Mouse (Mus musculus): ENCODE data around the gene Ubqln4. TPM values are rescaled to one million over a fixed set of nuclear protein-coding genes. Genes with fewer than 3 reads are reported as not detected.

The Ubqln4 gene
- total RNA-seq, 2 experiments from 2014 or later, result 143 to 147 TPM

- DNase-seq (ENCODE audit: low spot score in 2 of 2), result no peak
Measured at GRCm38 (mm10) chr3:88523027-88523426, 30.5 kb upstream of the Ubqln4 start.

- no peak for DNase-seq (ENCODE audit: low spot score in 2 of 2)
Measured at GRCm38 (mm10) chr3:88525021-88525420, 28.5 kb upstream of the Ubqln4 start.

GRCm38 (mm10) chr3:88526157-88527131 is 27.1 kb upstream of the Ubqln4 start:
- DNase-seq (ENCODE audit: low spot score in 2 of 2), result peak; percentile 80 to 82

GRCm38 (mm10) chr3:88527565-88527964 is 26.0 kb upstream of the Ubqln4 start:
- no peak for DNase-seq (ENCODE audit: low spot score in 2 of 2)

- no peak for DNase-seq (ENCODE audit: low spot score in 2 of 2)
Measured at GRCm38 (mm10) chr3:88528646-88529045, 24.9 kb upstream of the Ubqln4 start.

GRCm38 (mm10) chr3:88529204-88530000 is 24.2 kb upstream of the Ubqln4 start:
- DNase-seq (ENCODE audit: low spot score in 2 of 2), result no peak

GRCm38 (mm10) chr3:88530082-88530864 is 23.3 kb upstream of the Ubqln4 start:
- no peak for DNase-seq (ENCODE audit: low spot score in 2 of 2)

GRCm38 (mm10) chr3:88531348-88532298 is 21.9 kb upstream of the Ubqln4 start:
- DNase-seq (ENCODE audit: low spot score in 2 of 2), result peak; percentile 84 to 90

- DNase-seq (ENCODE audit: low spot score in 2 of 2), result no peak
Measured at GRCm38 (mm10) chr3:88532299-88532674, 21.3 kb upstream of the Ubqln4 start, which contains the start of gene Mex3a. TSS of gene Mex3a (plus strand) at chr3:88532395.

- DNase-seq (ENCODE audit: low spot score in 2 of 2), result peak in 1 of 2 experiments; percentile 16
Measured at GRCm38 (mm10) chr3:88532689-88533511, 20.7 kb upstream of the Ubqln4 start.

- no peak for DNase-seq (ENCODE audit: low spot score in 2 of 2)
Measured at GRCm38 (mm10) chr3:88533706-88534105, 19.9 kb upstream of the Ubqln4 start.

GRCm38 (mm10) chr3:88535005-88535404 is 18.6 kb upstream of the Ubqln4 start:
- DNase-seq (ENCODE audit: low spot score in 2 of 2), result no peak

GRCm38 (mm10) chr3:88535527-88535926 is 18.0 kb upstream of the Ubqln4 start:
- no peak for DNase-seq (ENCODE audit: low spot score in 2 of 2)

- DNase-seq (ENCODE audit: low spot score in 2 of 2), result peak; percentile 70 to 79
Measured at GRCm38 (mm10) chr3:88536103-88536930, 17.2 kb upstream of the Ubqln4 start.

- DNase-seq (ENCODE audit: low spot score in 2 of 2), result no peak
Measured at GRCm38 (mm10) chr3:88537146-88537545, 16.4 kb upstream of the Ubqln4 start.

- DNase-seq (ENCODE audit: low spot score in 2 of 2), result no peak
Measured at GRCm38 (mm10) chr3:88538271-88539145, 15.1 kb upstream of the Ubqln4 start.

- no peak for DNase-seq (ENCODE audit: low spot score in 2 of 2)
Measured at GRCm38 (mm10) chr3:88539397-88539796, 14.2 kb upstream of the Ubqln4 start.

Measured in left cerebral cortex, adult 18-20 months (tissue).